Mouse (Mus musculus) hindbrain, embryonic 16.5 days (tissue): Measurements from ENCODE around the gene Fam180a. TPM values are rescaled to one million over a fixed set of nuclear protein-coding genes. Genes with fewer than 3 reads are reported as not detected.

ENCODE experiments used
- ATAC-seq: fragments of 200-750 bp; cut with Nextera tagmentation; 2 replicates; pipeline ENCODE4 v1.8.0; 2017; ENCODE audit warnings: moderate TSS enrichment, moderate library complexity
- H3K27ac ChIP-seq: fragments of 300-500 bp; sonication (generic); 2 replicates; pipeline ENCODE4 v1.5.1; 2014; ENCODE audit warnings: low read depth, mild to moderate bottlenecking, control low read depth, low read length, moderate library complexity
- H3K27me3 ChIP-seq: fragments of 300-500 bp; sonication (generic); replicated peaks from 2 replicates; pipeline ENCODE4 v1.6.1; 2014; ENCODE audit warnings: low read length; ENCODE audit not compliant: control insufficient read depth, insufficient read depth
- H3K36me3 ChIP-seq: fragments of 300-500 bp; sonication (generic); 2 replicates; pipeline ENCODE4 v1.6.1; 2014; ENCODE audit warnings: mild to moderate bottlenecking, low read length, moderate library complexity, mixed read lengths; ENCODE audit not compliant: control insufficient read depth, insufficient read depth
- H3K4me1 ChIP-seq: fragments of 300-500 bp; sonication (generic); 2 replicates; pipeline ENCODE4 v1.6.1; 2014; ENCODE audit warnings: low read depth, low read length; ENCODE audit not compliant: control insufficient read depth, insufficient read depth
- H3K4me2 ChIP-seq: fragments of 300-500 bp; sonication (generic); 2 replicates; pipeline ENCODE4 v1.6.1; 2014; ENCODE audit warnings: mild to moderate bottlenecking, low read length, control low read depth, moderate library complexity
- H3K4me3 ChIP-seq: fragments of 300-500 bp; sonication (generic); 2 replicates; pipeline ENCODE4 v1.5.1; 2014; ENCODE audit warnings: mild to moderate bottlenecking, low read length, control low read depth, moderate library complexity
- H3K9ac ChIP-seq: fragments of 300-500 bp; sonication (generic); 2 replicates; pipeline ENCODE4 v1.6.1; 2014; ENCODE audit warnings: low read depth, mild to moderate bottlenecking, control low read depth, low read length, moderate library complexity
- H3K9me3 ChIP-seq: fragments of 300-500 bp; sonication (generic); 2 replicates; pipeline ENCODE4 v1.6.1; 2014; ENCODE audit warnings: mild to moderate bottlenecking, low read length, moderate library complexity; ENCODE audit not compliant: control insufficient read depth
- WGBS: fragments of 180-500 bp; shearing (Covaris S2); extraction: QIAGEN DNeasy Blood & Tissue Kit; methylation state at CpG from one replicate; pipeline ENCODE4 v1.1.7; 2014; 5-methylcytosine and 5-hydroxymethylcytosine counted together
- polyA plus RNA-seq: library from polyadenylated mRNA; unstranded; fragments of >200 nt; fragmentation: Nextera tagmentation; extraction: Ambion mirVana; gene quantifications from 2 replicates; pipeline ENCODE4 v1.2.1, GENCODE M21; 2015

Fam180a gene
- polyA plus RNA-seq, 1 experiment from 2014 or later = 2.3 TPM

DNA sequence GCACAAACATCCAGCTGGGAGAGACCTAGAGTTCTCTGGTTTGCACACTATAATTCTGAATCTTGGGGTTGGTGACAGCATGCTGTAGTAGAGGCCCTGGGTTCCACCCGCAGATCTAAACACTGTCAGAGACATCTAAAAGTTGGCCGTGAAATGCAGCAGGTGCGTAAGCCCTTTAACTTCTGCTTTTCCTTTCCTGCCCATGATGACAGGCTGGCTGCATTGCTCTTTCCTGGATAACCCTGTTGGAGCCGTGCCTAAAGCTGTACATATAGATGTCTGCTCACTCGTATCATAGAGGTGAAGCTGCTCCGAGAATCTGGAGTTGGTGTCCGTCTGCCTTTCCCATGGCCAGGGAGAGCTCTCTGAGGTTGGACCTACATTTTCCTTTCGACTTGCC, 26.9 kb upstream of the Fam180a start:
- H3K4me1 ChIP-seq = peaks cover 4% of the 10 kb centered on the region
- no peak overlapping the region for H3K4me2 ChIP-seq
- H3K27me3 ChIP-seq = no peaks in the 10 kb centered on the region
- no peaks in the 10 kb centered on the region for H3K36me3 ChIP-seq
- ATAC-seq = no peak
- H3K27ac ChIP-seq = no peak overlapping the region
- H3K9me3 ChIP-seq = no peaks in the 10 kb centered on the region
- 85% methylated on average over 8 of the region's 8 CpGs for WGBS
- H3K9ac ChIP-seq = no peak overlapping the region
- H3K4me3 ChIP-seq = no peak overlapping the region

DNA sequence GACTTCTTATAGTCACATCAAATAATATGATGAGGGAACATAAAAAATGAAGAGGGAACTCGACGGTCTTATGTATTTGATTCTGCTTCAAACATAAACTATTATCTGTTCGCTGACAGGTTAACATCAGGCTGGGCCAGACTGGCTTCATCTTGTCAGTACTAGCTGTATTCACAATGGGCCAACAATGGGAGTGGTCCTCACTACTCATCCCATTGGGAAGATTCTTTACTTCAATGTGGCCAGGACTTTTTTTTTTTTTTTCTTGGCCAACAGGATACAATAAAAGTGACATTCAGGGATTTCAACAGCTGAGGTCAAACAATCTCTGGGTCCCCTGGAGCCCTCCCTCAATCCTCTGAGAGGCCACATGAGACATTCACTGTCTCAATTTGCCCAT, 25.9 kb upstream of the Fam180a start:
- Histone ChIP-seq H3K4me3 (no peak overlapping the region), H3K9ac (no peak overlapping the region), H3K27ac (no peak overlapping the region), H3K36me3 (no peaks in the 10 kb centered on the region), H3K27me3 (no peaks in the 10 kb centered on the region), H3K9me3 (no peaks in the 10 kb centered on the region), H3K4me2 (no peak overlapping the region), H3K4me1 (peaks cover 4% of the 10 kb centered on the region)
- ATAC-seq = no peak
- WGBS = 98% methylated on average over 3 of the region's 3 CpGs

DNA sequence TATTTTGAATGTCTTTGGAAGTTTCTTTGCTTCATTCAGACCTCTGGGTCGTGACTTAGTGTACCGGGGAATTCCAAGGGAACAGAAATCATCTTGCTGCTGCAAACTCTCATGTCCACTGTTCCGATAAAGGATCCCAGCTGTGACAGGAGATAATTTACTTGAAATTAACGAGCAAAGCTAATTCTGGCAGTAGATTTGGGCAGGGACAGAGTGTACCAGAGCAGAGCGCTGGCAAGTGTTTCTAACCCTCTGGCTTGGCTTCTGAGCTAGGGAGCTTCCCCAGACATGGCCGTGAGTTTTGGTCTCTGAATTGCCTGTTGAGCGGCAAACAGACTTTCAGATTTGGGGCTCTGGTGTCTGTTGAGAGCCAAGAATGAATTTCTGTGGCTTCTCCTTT, 23.8 kb upstream of the Fam180a start:
- no peaks in the 10 kb centered on the region for H3K27me3 ChIP-seq
- no peak overlapping the region for H3K4me3 ChIP-seq
- H3K36me3 ChIP-seq = no peaks in the 10 kb centered on the region
- H3K9ac ChIP-seq = no peak overlapping the region
- no peak for ATAC-seq
- peaks cover 4% of the 10 kb centered on the region for H3K4me1 ChIP-seq
- no peaks in the 10 kb centered on the region for H3K9me3 ChIP-seq
- no peak overlapping the region for H3K4me2 ChIP-seq
- H3K27ac ChIP-seq = no peak overlapping the region
- 49% methylated on average over 7 of the region's 7 CpGs for WGBS

DNA sequence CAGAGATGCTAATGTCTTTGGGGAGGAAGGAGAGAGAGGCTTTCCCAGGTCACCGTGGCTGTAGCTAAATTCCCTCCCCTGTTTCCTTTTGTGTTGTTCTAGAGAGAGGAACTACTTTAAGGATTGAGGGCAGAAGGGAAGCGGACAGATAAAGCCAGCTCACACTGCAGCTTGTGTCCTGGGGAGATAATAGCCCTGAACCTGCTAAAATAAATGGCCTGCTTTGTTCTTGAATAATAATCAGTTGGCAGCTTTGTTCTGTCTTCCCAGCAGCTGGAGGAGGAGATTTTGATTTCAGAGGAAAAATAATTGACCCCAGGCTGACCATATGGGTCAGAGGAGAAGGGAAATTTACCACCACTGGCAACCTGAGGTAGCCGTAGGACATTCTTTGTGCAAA, 12.7 kb upstream of the Fam180a start:
- Histone ChIP-seq H3K27ac (no peak overlapping the region), H3K27me3 (no peaks in the 10 kb centered on the region), H3K36me3 (no peaks in the 10 kb centered on the region), H3K4me3 (no peak overlapping the region), H3K4me2 (no peak overlapping the region), H3K9ac (no peak overlapping the region), H3K4me1 (no peaks in the 10 kb centered on the region), H3K9me3 (no peaks in the 10 kb centered on the region)
- no peak for ATAC-seq
- 7% methylated on average over 3 of the region's 3 CpGs for WGBS

DNA sequence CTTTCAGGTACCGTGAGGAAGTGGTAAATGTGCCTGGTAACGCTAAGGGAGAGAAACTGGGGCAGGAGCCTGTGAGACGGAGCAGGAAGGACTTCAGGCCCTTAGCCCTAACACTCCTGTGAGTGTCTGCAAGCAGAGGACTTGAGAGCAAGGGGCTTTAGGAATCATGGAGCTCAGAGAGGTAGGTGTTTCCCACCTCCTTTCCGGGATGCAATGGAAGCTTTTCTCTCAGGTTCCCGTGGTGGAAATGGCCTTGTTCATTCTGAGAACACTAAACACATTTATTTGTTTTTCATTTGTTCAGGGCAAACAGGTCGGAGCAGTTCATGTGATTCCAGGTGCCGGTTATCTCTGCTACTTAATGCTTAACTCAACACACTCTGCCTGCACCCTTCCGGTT, 11.9 kb upstream of the Fam180a start:
- Histone ChIP-seq H3K9me3 (no peaks in the 10 kb centered on the region), H3K9ac (no peak overlapping the region), H3K4me1 (no peaks in the 10 kb centered on the region), H3K27ac (no peak overlapping the region), H3K4me2 (no peak overlapping the region), H3K27me3 (no peaks in the 10 kb centered on the region), H3K4me3 (no peak overlapping the region), H3K36me3 (no peaks in the 10 kb centered on the region)
- 84% methylated on average over 8 of the region's 8 CpGs for WGBS
- no peak for ATAC-seq

DNA sequence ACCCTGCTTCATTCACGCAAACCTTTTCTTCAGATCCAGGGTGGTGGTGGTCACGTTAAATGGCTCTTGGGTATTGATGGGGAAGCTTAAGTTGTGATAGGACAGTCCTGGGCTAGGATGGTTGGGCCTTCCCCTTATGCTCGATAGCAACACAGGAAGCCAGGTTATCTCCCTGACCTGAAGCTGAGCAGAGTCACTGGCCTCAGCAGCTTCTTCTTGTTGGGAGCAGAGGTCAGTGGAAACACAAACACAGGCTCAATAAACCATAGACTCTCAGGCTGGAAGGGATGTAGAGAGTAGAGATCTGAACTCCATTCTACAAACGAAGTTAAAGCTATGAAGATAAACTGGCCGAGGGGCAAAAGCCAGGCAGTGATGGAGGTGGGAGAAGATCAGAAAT, 9.5 kb upstream of the Fam180a start:
- H3K36me3 ChIP-seq = no peaks in the 10 kb centered on the region
- no peaks in the 10 kb centered on the region for H3K27me3 ChIP-seq
- 78% methylated on average over 5 of the region's 5 CpGs for WGBS
- H3K27ac ChIP-seq = no peak overlapping the region
- H3K4me1 ChIP-seq = no peaks in the 10 kb centered on the region
- H3K9me3 ChIP-seq = no peaks in the 10 kb centered on the region
- H3K4me3 ChIP-seq = no peak overlapping the region
- no peak overlapping the region for H3K4me2 ChIP-seq
- no peak for ATAC-seq
- no peak overlapping the region for H3K9ac ChIP-seq

DNA sequence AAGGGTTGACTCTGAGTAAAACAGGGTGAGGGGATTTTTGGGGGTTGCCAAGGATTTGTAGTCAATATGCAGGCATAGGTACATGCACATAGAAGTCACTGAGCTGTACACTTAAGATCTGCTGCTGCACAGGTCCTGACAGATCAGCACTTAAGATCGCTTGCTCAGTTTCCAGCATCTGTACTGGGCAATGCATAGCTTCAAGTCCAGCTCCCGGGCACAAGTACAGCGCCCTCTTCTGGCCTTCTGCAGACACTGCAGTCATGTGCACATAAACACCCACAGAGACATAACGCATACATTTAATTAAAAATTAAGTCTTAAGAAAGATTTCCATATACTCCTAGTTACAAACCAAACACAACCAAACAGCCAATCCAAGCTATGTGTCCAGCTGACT, 8.3 kb upstream of the Fam180a start:
- H3K27ac ChIP-seq = no peak overlapping the region
- H3K4me3 ChIP-seq = no peak overlapping the region
- no peak overlapping the region for H3K4me2 ChIP-seq
- 77% methylated on average over 4 of the region's 4 CpGs for WGBS
- ATAC-seq = no peak
- no peaks in the 10 kb centered on the region for H3K9me3 ChIP-seq
- no peaks in the 10 kb centered on the region for H3K36me3 ChIP-seq
- H3K27me3 ChIP-seq = no peaks in the 10 kb centered on the region
- no peak overlapping the region for H3K9ac ChIP-seq
- H3K4me1 ChIP-seq = no peaks in the 10 kb centered on the region

DNA sequence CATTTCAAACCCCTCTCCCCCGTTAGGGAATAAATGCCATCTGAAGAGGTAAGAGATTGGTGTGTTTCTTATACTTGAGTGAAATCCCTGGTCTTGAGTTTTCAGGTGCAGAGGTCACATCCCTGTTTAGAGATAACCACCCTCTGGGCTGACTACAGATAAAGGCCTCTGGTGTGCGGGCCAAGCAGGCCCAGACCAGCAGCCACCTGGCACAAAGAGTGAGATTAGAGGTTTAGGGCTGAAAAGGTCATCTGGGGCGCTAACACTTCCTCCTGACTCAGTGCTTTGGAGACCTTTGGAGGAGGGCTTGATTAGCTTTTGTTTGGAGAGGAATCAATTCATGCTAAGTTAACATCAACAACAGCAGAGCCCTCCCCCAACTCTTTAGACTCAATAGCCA, 7.7 kb upstream of the Fam180a start:
- 34% methylated on average over 3 of the region's 3 CpGs for WGBS

DNA sequence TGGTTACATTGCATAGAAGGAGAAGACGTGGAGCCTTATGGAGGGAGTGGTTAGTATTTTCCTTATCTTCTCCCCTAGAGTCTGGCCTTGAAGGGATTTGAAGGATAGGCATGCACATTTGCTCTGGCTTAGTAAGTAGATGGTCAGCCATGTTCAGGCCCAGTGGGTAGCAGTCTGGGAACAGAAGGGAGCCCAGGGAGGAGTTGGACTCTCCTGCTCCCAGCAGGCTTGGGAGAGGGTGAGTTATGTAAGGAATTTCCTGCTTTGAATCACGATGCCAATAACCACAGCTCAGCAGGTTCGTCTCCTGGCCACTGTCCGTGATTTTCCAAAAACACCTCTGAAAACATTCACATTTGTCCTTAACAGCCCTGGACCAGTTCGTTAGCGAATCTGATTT, 4.9 kb upstream of the Fam180a start:
- Histone ChIP-seq H3K4me2 (no peak overlapping the region), H3K27me3 (no peaks in the 10 kb centered on the region), H3K27ac (no peak overlapping the region), H3K4me3 (no peak overlapping the region), H3K36me3 (no peaks in the 10 kb centered on the region), H3K9me3 (no peaks in the 10 kb centered on the region), H3K9ac (no peak overlapping the region), H3K4me1 (no peaks in the 10 kb centered on the region)
- 64% methylated on average over 6 of the region's 6 CpGs for WGBS
- ATAC-seq = no peak

More for the DNA sequence above, 7.7 kb upstream of the Fam180a start:
- Histone ChIP-seq H3K27ac (no peak overlapping the region), H3K36me3 (no peaks in the 10 kb centered on the region), H3K9me3 (no peaks in the 10 kb centered on the region), H3K4me1 (no peaks in the 10 kb centered on the region), H3K9ac (no peak overlapping the region), H3K4me2 (no peak overlapping the region), H3K4me3 (no peak overlapping the region), H3K27me3 (no peaks in the 10 kb centered on the region)
- no peak for ATAC-seq

DNA sequence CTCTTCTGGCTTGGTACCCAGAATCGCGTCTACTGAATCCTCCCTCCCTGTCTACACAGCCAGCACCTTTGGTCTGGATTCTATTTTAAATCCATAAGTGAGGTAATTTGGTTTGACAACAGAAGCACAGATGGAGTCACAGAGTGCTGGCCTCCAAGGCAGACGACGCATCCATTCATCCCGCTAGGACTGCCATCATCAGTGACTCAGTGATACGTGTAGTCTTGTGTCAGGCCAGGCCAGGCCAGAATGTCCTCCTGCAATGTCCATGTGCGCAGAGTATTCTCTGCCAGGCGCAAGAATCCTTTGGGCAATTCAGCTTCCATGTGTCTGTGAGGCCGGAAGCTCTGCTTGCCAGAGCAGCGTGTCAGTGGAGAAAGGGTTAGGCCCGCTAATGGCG, 4.0 kb upstream of the Fam180a start:
- no peak for ATAC-seq
- Histone ChIP-seq H3K27ac (no peak overlapping the region), H3K9me3 (no peaks in the 10 kb centered on the region), H3K36me3 (no peaks in the 10 kb centered on the region), H3K4me3 (no peak overlapping the region), H3K27me3 (no peaks in the 10 kb centered on the region), H3K9ac (no peak overlapping the region), H3K4me2 (no peak overlapping the region), H3K4me1 (no peaks in the 10 kb centered on the region)
- 96% methylated on average over 12 of the region's 12 CpGs for WGBS
